Mouse (Mus musculus): ENCODE data around the gene Pip4k2c.

DNA sequence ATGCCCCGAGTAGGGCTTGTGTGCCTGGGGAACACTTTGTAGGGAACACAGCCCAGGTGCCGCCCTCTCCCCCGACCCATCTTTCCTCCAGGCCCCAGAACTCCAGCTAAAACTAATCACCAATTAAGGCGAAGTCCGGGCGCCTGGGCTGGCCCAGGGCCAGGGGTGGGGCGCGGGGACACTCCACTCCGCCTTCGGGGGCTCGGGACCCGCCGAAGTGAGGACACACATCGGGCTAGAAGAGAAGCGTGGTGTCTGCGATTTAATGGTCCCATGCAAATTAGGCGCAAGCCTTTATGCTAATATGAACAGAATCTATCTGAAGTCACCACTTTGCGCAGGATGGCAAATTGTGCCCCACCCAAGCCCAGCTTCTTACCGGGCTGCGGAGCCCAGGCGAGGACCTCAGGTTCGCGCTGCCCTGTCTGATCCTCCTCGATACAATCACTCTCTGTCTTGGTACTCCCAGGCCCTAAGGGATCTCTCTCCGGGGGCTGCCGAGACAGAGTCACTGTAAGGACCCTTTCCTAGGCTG, 22.2 kb downstream of the Pip4k2c start:
- TF ChIP-seq CTCF (IDR thresholded peaks at IDR 0.05; ENCODE audit: control insufficient read depth, insufficient read depth, insufficient replicate concordance, low read depth, low read length), result no peak
- TF ChIP-seq POLR2A (IDR thresholded peaks at IDR 0.05; ENCODE audit: control insufficient read depth, low read depth, low read length), result no peak

All from testis, adult 2 months (tissue).